Mouse (Mus musculus) forebrain, embryonic 15.5 days (tissue): ENCODE measurements around the gene Foxp1. TPM values are rescaled to one million over a fixed set of nuclear protein-coding genes. Genes with fewer than 3 reads are reported as not detected.

ENCODE experiments used
- ATAC-seq: fragments of 200-750 bp; cut with Nextera tagmentation; replicated peaks from 2 replicates; pipeline ENCODE4 v1.8.0; 2017; ENCODE audit warnings: mild to moderate bottlenecking, moderate TSS enrichment, moderate library complexity
- H3K27ac ChIP-seq: fragments of 300-500 bp; sonication (generic); replicated peaks from 2 replicates; pipeline ENCODE4 v1.5.1; 2015; ENCODE audit warnings: mild to moderate bottlenecking, inconsistent platforms
- H3K27me3 ChIP-seq: fragments of 300-500 bp; sonication (generic); 2 replicates; pipeline ENCODE4 v1.6.1; 2015; ENCODE audit warnings: inconsistent platforms
- H3K36me3 ChIP-seq: fragments of 300-500 bp; sonication (generic); 2 replicates; pipeline ENCODE4 v1.6.1; 2015; ENCODE audit warnings: mild to moderate bottlenecking, inconsistent platforms
- H3K4me1 ChIP-seq: fragments of 300-500 bp; sonication (generic); 2 replicates; pipeline ENCODE4 v1.6.1; 2015; ENCODE audit warnings: inconsistent platforms
- H3K4me2 ChIP-seq: fragments of 300-500 bp; sonication (generic); replicated peaks from 2 replicates; pipeline ENCODE4 v1.6.1; 2015; ENCODE audit warnings: mild to moderate bottlenecking, inconsistent platforms
- H3K4me3 ChIP-seq: fragments of 300-500 bp; sonication (generic); 2 replicates; pipeline ENCODE4 v1.5.1; 2015; ENCODE audit warnings: mild to moderate bottlenecking, inconsistent platforms
- H3K9ac ChIP-seq: fragments of 300-500 bp; sonication (generic); replicated peaks from 2 replicates; pipeline ENCODE4 v1.6.1; 2015; ENCODE audit warnings: mild to moderate bottlenecking, inconsistent platforms
- H3K9me3 ChIP-seq: fragments of 300-500 bp; sonication (generic); 2 replicates; pipeline ENCODE4 v1.6.1; 2016; ENCODE audit warnings: inconsistent platforms
- WGBS: fragments of 180-500 bp; shearing (Covaris S2); methylation state at CpG from one replicate; pipeline ENCODE4 v1.1.7; 2015; ENCODE audit warnings: mixed read lengths; 5-methylcytosine and 5-hydroxymethylcytosine counted together
- polyA plus RNA-seq: library from polyadenylated mRNA; unstranded; fragments of >200 nt; fragmentation: Nextera tagmentation; extraction: Ambion mirVana; gene quantifications from 2 replicates; pipeline ENCODE4 v1.2.1, GENCODE M21; 2015

The Foxp1 gene
- polyA plus RNA-seq, 1 experiment from 2014 or later, result 102 TPM

GRCm38 (mm10) chr6:99164760-99165159 lies 357.8 kb downstream of the Foxp1 start:
- WGBS, result 91% methylated on average over 6 of the region's 6 CpGs
- no peak overlapping the region for H3K27ac ChIP-seq
- no peaks in the 10 kb centered on the region for H3K9me3 ChIP-seq
- H3K9ac ChIP-seq, result no peak overlapping the region
- H3K4me1 ChIP-seq, result no peaks in the 10 kb centered on the region
- H3K36me3 ChIP-seq, result no peaks in the 10 kb centered on the region
- no peak overlapping the region for H3K4me2 ChIP-seq
- no peak overlapping the region for H3K4me3 ChIP-seq
- no peak for ATAC-seq
- H3K27me3 ChIP-seq, result no peaks in the 10 kb centered on the region

GRCm38 (mm10) chr6:99162716-99163115 lies 359.8 kb downstream of the Foxp1 start:
- Histone ChIP-seq H3K9me3 (no peaks in the 10 kb centered on the region), H3K4me2 (no peak overlapping the region), H3K9ac (no peak overlapping the region), H3K4me3 (no peak overlapping the region), H3K27me3 (no peaks in the 10 kb centered on the region), H3K36me3 (no peaks in the 10 kb centered on the region), H3K27ac (no peak overlapping the region), H3K4me1 (peaks cover 4% of the 10 kb centered on the region; the same call in 1 of the 2 replicates)
- WGBS, result 89% methylated on average over 15 of the region's 15 CpGs
- ATAC-seq, result no peak

DNA sequence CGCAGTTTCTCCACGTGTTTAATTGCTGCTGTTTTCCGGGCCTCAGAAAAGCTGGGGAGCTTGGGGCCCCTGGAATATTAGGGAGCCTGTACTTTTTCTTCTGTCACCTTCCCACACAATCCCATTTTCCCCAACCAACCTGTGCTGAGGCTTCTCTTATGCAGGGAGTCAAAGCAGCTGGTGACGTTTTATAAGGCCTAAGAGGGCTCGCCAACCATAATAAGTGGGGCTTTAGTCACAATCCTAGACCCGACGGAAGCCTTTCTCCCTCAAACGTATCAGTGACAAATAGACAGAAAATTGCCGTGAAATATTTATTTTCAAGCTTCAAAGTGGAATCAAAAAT lies 362.2 kb downstream of the Foxp1 start:
- peaks cover 4% of the 10 kb centered on the region; the same call in 1 of the 2 replicates for H3K4me1 ChIP-seq
- 78% methylated on average over 9 of the region's 9 CpGs for WGBS
- no peak overlapping the region for H3K27ac ChIP-seq
- no peaks in the 10 kb centered on the region for H3K9me3 ChIP-seq
- no peak for ATAC-seq
- no peaks in the 10 kb centered on the region for H3K36me3 ChIP-seq
- H3K4me3 ChIP-seq, result no peak overlapping the region
- no peak overlapping the region for H3K4me2 ChIP-seq
- H3K27me3 ChIP-seq, result no peaks in the 10 kb centered on the region
- no peak overlapping the region for H3K9ac ChIP-seq

DNA sequence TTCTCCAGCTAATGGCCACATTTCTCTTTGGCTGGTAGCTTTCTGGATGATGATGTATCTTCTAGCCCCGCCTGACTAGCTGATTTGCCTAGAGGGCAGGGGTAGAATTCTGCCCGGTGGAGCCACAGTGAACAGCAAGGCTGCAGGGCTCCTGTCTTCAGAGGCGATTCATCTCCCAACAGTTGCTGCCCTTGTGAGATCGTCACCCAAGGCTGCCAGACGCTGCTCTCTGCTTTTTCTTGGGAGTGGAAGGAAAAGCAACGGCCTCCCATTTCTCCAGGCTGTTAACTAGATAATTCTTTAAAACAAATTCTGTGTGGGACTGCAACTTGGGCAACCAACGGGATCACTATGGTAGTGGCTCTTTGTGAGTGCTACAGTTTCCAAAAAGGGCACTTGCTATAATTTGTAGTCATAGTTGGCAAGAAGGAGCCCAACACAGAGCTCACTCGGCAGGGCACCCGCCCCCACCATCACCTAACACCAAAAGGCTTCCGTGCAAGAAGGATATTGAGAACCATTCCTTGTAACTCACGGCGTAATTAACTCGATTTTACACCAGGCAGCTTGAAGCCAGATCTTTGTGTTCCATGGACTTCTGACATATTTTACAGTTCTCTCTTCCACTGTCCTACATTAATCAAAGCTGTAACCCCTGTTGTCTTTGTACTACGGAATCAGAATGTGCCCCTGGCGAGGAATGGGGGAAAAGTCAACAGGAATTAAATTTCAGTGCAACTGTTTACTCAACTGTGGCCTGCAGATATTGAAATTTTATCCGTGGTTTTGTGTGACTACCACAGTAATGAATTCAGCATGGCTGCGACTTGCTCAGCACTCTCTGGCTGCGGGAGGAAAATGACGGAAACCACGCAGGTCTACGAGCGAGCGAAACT lies 362.8 kb downstream of the Foxp1 start:
- ATAC-seq, result no peak
- no peaks in the 10 kb centered on the region for H3K9me3 ChIP-seq
- no peak overlapping the region for H3K4me2 ChIP-seq
- no peak overlapping the region for H3K4me3 ChIP-seq
- H3K27me3 ChIP-seq, result no peaks in the 10 kb centered on the region
- WGBS, result 73% methylated on average over 23 of the region's 23 CpGs
- H3K27ac ChIP-seq, result no peak overlapping the region
- no peaks in the 10 kb centered on the region for H3K36me3 ChIP-seq
- peaks cover 4% of the 10 kb centered on the region; the same call in 1 of the 2 replicates for H3K4me1 ChIP-seq
- H3K9ac ChIP-seq, result no peak overlapping the region

DNA sequence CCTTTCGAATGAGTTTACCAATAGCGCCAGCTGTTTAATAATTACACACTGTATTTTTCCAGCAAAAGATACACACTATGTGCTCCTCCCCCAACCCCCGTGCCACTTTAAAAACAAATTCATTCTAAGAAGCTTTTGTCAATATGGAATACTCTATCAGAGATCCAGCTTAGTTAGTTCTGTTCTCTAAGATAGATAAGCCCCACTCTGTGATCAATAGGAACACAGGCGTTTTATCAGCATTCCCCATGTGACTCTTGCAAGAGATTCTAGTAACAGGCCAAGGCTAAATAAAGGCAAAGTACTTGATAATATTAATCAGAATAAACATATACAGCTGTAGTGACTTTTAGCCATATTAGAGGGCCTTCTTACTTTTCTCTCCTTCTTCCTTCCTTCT lies 368.8 kb downstream of the Foxp1 start:
- Histone ChIP-seq H3K4me1 (no peaks in the 10 kb centered on the region), H3K4me3 (no peak overlapping the region), H3K4me2 (no peak overlapping the region), H3K36me3 (no peaks in the 10 kb centered on the region), H3K27ac (no peak overlapping the region), H3K9ac (no peak overlapping the region), H3K27me3 (no peaks in the 10 kb centered on the region), H3K9me3 (no peaks in the 10 kb centered on the region)
- WGBS, result 95% methylated on average over 4 of the region's 4 CpGs
- ATAC-seq, result no peak

GRCm38 (mm10) chr6:99146400-99146905 lies 376.1 kb downstream of the Foxp1 start:
- no peaks in the 10 kb centered on the region for H3K36me3 ChIP-seq
- ATAC-seq, result no peak
- no peak overlapping the region for H3K4me2 ChIP-seq
- no peaks in the 10 kb centered on the region for H3K27me3 ChIP-seq
- 0 out of 2 replicates have a peak, but pooled peaks cover 3% of the 10 kb centered on the region for H3K4me1 ChIP-seq
- WGBS, result 88% methylated on average over 7 of the region's 7 CpGs
- no peak overlapping the region for H3K27ac ChIP-seq
- no peak overlapping the region for H3K4me3 ChIP-seq
- H3K9me3 ChIP-seq, result no peaks in the 10 kb centered on the region
- H3K9ac ChIP-seq, result no peak overlapping the region

GRCm38 (mm10) chr6:99145033-99145432 lies 377.5 kb downstream of the Foxp1 start:
- ATAC-seq, result no peak
- Histone ChIP-seq H3K36me3 (no peaks in the 10 kb centered on the region), H3K27ac (no peak overlapping the region), H3K9ac (no peak overlapping the region), H3K4me1 (0 out of 2 replicates have a peak, but pooled peaks cover 3% of the 10 kb centered on the region), H3K27me3 (no peaks in the 10 kb centered on the region), H3K9me3 (no peaks in the 10 kb centered on the region), H3K4me2 (no peak overlapping the region), H3K4me3 (no peak overlapping the region)
- 90% methylated on average over 7 of the region's 7 CpGs for WGBS

DNA sequence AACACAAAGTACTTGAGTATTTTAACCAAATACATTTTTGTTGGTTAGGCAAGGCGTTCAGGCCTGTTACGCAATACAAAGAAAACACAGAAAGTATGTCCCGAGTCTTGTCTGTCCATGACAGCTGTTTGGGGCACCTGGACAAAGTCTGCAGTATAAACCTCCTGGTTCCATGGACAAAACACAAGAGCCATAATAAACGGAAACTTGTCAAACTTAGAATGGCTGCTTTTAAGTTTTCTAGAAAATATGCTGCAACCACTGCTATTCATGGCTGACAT lies 378.8 kb downstream of the Foxp1 start:
- Histone ChIP-seq H3K27ac (no peak overlapping the region), H3K27me3 (no peaks in the 10 kb centered on the region), H3K36me3 (no peaks in the 10 kb centered on the region), H3K4me1 (0 out of 2 replicates have a peak, but pooled peaks cover 3% of the 10 kb centered on the region), H3K9ac (no peak overlapping the region), H3K4me3 (no peak overlapping the region), H3K4me2 (no peak overlapping the region), H3K9me3 (no peaks in the 10 kb centered on the region)
- ATAC-seq, result no peak
- 83% methylated on average over 4 of the region's 4 CpGs for WGBS

DNA sequence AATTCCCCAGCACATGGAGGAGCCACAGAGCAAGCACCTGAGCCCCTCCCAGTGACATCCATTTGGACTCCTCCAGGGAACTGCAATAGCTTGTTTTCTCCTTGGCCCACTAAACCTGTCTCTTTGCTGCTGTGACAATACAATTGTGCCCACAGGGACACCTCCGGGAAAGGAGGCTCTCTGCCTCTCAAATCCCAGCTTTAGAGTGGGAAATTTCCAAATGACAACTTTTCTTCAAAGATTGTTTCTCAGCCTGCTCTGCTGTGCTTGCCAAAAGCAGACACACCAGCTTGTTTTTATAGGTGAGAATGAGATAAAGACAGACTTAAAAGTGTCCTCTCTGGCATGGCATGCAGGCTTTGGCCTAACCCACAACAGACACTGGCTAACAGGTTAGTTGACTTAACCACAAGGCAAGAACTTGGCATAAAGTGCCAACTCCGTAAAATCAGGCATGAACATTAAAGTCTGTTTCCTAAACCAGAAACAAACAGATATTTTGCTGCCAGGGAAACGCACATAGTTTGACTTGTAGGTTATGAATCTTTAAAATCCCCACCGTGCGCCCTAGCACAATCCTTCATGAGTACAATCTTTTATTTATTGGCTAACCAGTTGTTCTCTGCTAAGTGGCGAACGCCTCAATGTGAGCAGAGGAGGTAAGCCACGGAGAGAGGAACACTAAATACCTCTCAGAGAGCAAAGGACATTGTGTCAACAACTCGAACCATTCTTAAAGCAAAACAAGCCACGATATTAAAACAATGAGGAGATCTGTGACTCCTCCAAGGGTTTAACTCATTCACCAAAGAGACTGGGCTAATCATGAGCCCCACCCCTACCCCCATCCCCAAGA lies 379.4 kb downstream of the Foxp1 start:
- H3K4me3 ChIP-seq, result no peak overlapping the region
- H3K36me3 ChIP-seq, result no peaks in the 10 kb centered on the region
- no peak for ATAC-seq
- H3K4me1 ChIP-seq, result peaks cover 6% of the 10 kb centered on the region; the same call in 1 of the 2 replicates
- H3K9me3 ChIP-seq, result no peaks in the 10 kb centered on the region
- WGBS, result 56% methylated on average over 10 of the region's 10 CpGs
- no peak overlapping the region for H3K27ac ChIP-seq
- H3K27me3 ChIP-seq, result no peaks in the 10 kb centered on the region
- no peak overlapping the region for H3K4me2 ChIP-seq
- no peak overlapping the region for H3K9ac ChIP-seq

DNA sequence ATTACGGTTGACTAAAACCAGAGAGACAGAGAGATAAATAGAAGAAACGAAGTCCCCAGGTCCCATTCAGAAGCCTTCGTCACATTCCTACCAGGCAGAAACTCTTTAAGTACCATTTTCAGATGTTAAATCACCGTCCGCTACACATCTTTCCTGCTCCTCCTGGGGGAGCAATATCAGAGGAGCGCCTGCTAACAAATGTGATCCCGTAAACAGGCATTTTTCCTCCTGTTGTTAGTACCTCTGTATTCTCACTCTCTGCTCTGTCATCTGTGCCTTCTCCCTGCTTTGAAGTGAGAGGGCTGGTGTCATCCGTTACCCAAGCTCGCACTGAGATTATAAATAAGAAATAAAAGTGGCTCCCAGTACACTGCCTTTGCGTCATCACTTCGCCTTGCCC lies 384.5 kb downstream of the Foxp1 start:
- Histone ChIP-seq H3K27ac (no peak overlapping the region), H3K27me3 (no peaks in the 10 kb centered on the region), H3K4me3 (no peak overlapping the region), H3K4me1 (peaks cover 37% of the 10 kb centered on the region), H3K9me3 (no peaks in the 10 kb centered on the region), H3K9ac (no peak overlapping the region), H3K4me2 (no peak overlapping the region), H3K36me3 (no peaks in the 10 kb centered on the region)
- ATAC-seq, result no peak
- 49% methylated on average over 11 of the region's 11 CpGs for WGBS

DNA sequence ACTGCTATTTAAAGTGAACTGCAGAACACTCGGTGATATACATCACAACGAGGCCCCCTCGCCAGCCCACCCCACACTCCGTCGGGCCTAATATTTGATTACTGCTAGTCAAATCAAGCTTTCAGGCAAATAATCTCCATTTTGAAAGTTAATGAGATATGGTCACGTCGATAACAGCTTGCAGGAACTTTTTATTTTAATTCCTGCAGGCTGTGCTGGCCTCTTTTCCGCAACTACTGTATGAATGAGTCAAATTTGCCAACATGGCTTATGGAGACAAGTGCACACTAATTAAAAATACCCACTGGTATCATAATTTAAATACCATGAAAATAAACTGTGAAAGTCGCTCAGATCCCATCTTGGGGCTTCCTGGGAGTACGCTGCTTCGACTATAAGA lies 385.4 kb downstream of the Foxp1 start:
- H3K4me3 ChIP-seq, result no peak overlapping the region
- no peak overlapping the region for H3K27ac ChIP-seq
- H3K4me1 ChIP-seq, result peaks cover 34% of the 10 kb centered on the region
- H3K27me3 ChIP-seq, result no peaks in the 10 kb centered on the region
- ATAC-seq, result no peak
- H3K4me2 ChIP-seq, result no peak overlapping the region
- H3K9ac ChIP-seq, result no peak overlapping the region
- H3K9me3 ChIP-seq, result no peaks in the 10 kb centered on the region
- WGBS, result 39% methylated on average over 11 of the region's 11 CpGs
- H3K36me3 ChIP-seq, result no peaks in the 10 kb centered on the region
